Mouse (Mus musculus) bone marrow macrophage, adult 2 months (primary cell): ENCODE measurements around the gene Scnm1.

ENCODE experiments used
- CTCF ChIP-seq: IDR thresholded peaks from 2 replicates; pipeline ENCODE4 v1.5.1; 2012; ENCODE audit warnings: low read depth, mild to moderate bottlenecking, low read length, moderate library complexity
- POLR2A ChIP-seq: IDR thresholded peaks from 2 replicates; pipeline ENCODE4 v1.6.1; 2012; ENCODE audit warnings: mild to moderate bottlenecking, low read depth, low read length, borderline replicate concordance

DNA sequence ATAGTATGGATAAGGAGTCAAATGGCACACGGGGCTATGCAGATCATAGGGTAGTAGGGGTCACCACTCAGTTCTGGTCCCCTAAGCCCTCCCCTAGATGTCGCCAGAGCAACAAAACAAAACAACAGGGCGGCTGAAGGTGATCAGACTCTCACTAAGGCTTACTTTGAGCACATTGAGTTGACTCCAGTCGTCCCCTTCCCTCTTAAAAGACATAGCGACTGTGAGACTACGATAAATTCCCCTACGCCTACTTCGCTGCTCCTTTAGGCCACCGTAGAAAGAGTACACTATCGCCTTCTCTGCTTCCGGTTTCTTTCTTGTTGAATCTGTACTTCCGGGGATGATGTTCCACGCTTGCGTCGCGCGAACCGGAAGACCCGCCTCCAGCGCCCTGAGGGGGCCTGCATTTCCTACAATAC lies at the start of gene Scnm1, which contains the start of gene Lysmd1:
- no peak for TF ChIP-seq POLR2A
- no peak; the same call in 1 of the 2 replicates for TF ChIP-seq CTCF
